Mouse (Mus musculus) erythroblast, embryonic 14.5 days (primary cell): ENCODE results near the gene Jam2.

Source experiments
- GATA1 ChIP-seq: IDR thresholded peaks from 2 replicates; pipeline ENCODE4 v1.6.1; 2012; ENCODE audit warnings: low read length, inconsistent platforms, mixed read lengths
- TAL1 ChIP-seq: IDR thresholded peaks from 3 replicates; pipeline ENCODE4 v1.6.1; 2012; ENCODE audit warnings: low read length, inconsistent platforms, mixed read lengths

- no peak for TF ChIP-seq GATA1
- TF ChIP-seq TAL1: no peak
These were observed 22.8 kb downstream of the Jam2 start for GRCm38 (mm10) chr16:84796678-84797077.
